Mouse (Mus musculus): Measurements from ENCODE around the gene Hcrt. TPM values are rescaled to one million over a fixed set of nuclear protein-coding genes. Genes with fewer than 3 reads are reported as not detected.

The Hcrt gene
- polyA plus RNA-seq, 1 experiment from 2014 or later = not detected

DNA sequence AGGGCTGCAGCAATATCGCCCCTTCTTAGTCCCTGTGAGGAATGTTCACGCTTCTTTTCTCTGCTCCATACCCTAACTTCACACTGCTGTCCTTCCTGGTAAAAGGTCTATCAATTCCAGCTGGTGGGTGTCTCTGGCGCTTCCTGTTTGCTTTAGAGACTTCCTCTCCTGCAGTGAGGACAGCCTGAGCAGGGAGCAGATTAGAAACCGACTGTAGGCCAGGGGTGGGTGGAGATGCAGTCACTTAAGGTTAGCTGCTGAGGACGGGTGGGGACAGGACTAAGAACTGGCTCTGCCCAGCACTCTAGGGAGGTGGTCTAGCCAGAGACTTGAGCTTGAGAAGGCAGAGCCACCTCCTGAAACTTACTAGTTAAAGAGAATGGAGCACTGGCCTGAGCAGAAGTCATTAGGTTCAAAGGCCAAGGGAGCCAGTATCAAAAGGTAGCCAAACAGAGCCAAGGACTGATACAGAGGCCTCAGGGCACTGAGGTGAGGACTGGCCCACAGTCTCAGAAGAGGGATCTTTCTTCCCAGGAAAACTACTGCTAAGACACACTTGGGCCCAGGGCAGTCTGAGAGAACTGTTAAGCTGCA is 37.7 kb downstream of the Hcrt start:
- Histone ChIP-seq H3K4me1 (ENCODE audit: control insufficient read depth, insufficient read depth, low read length) (peaks cover 7% of the 10 kb centered on the region; the same call in 1 of the 2 replicates), H3K4me2 (ENCODE audit: low read depth, severe bottlenecking) (no peak overlapping the region), H3K9me3 (ENCODE audit: control insufficient read depth, low read length) (no peaks in the 10 kb centered on the region), H3K36me3 (ENCODE audit: control insufficient read depth, insufficient read depth, low read length) (no peaks in the 10 kb centered on the region), H3K27ac (replicated peaks; ENCODE audit: low read depth, low read length) (no peak overlapping the region; the same call in 1 of the 2 replicates), H3K27me3 (ENCODE audit: control insufficient read depth, insufficient read depth, low read length) (no peaks in the 10 kb centered on the region), H3K9ac (ENCODE audit: low read length) (no peak overlapping the region; the same call in 1 of the 2 replicates), H3K4me3 (ENCODE audit: low read depth, low read length) (no peak overlapping the region)
- no peak for ATAC-seq (ENCODE audit: insufficient number of reproducible peaks, low FRiP score, low TSS enrichment, low read depth)
- no peak for DNase-seq (ENCODE audit: low spot score)
- 34% methylated on average over 5 of the region's 5 CpGs for WGBS

DNA sequence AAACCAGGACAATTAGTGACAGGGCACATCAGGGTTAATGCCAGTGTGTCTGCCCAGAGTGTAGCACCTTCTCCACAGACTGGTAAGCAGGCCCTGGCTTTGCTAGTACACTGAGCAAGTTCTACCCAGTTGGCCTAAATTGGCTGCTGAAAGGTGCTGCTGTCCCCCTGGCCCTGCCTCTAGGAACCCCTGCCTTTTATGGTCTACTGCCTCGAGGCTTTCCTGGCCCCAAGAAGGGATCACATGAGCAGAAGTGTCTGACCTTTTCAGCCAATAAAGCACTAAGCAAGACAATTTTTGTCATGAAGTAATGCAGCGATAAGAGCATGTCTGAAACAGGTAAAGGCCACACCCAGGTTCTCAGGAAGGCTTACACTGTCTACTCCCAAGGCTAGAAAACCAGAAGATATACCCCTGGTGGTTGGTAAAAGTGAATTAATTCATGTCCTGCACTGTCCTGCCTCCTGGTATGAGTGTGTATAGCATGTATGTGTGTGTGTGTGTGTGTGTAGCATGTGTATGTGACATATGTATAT is 40.2 kb downstream of the Hcrt start:
- no peak overlapping the region for H3K9ac ChIP-seq (ENCODE audit: low read length)
- no peak overlapping the region for H3K4me2 ChIP-seq (ENCODE audit: low read depth, severe bottlenecking)
- H3K9me3 ChIP-seq (ENCODE audit: control insufficient read depth, low read length) = no peaks in the 10 kb centered on the region
- 56% methylated on average over 2 of the region's 2 CpGs for WGBS
- H3K27me3 ChIP-seq (ENCODE audit: control insufficient read depth, insufficient read depth, low read length) = no peaks in the 10 kb centered on the region
- H3K4me3 ChIP-seq (ENCODE audit: low read depth, low read length) = no peak overlapping the region
- peaks cover 7% of the 10 kb centered on the region; the same call in 1 of the 2 replicates for H3K4me1 ChIP-seq (ENCODE audit: control insufficient read depth, insufficient read depth, low read length)
- H3K27ac ChIP-seq (replicated peaks; ENCODE audit: low read depth, low read length) = no peak overlapping the region
- peaks cover 5% of the 10 kb centered on the region; the same call in 1 of the 2 replicates for H3K36me3 ChIP-seq (ENCODE audit: control insufficient read depth, insufficient read depth, low read length)
- DNase-seq (ENCODE audit: low spot score) (no peak), ATAC-seq (ENCODE audit: insufficient number of reproducible peaks, low FRiP score, low TSS enrichment, low read depth) (no peak)

DNA sequence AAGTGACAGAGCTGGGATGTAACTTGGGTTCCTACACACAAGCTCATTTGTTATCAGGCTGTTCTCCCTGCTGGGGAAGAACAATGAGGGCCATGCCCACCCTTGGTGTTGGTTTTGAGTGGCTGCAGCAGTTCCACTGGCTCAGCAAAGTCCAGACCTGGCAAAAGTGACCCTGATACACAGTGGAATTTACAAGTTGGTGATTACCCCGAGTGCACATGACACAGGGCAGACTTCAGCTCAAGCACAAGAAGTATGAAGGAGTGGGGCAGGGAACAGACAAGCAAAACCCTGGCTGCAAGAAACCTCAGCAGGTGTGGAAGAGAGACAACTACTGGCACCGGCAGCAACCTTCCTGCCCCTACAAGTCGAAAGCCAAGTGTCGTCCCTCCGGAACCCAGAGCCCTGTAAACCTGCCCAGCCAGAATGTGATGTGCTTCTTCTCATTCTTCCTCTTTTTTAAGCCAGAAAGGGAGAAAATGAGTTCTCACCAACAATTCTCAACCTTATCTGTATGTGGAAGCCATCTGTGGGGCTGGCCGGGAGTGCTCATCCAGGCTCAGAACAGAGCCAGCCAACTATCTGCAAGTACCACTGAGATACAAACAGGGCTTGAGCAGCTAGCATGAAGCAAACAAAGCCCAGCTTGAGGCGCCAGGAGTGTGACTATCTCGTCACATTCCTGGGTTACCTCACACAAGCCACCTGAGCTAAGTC is 40.8 kb downstream of the Hcrt start:
- Histone ChIP-seq H3K9me3 (ENCODE audit: control insufficient read depth, low read length) (no peaks in the 10 kb centered on the region), H3K36me3 (ENCODE audit: control insufficient read depth, insufficient read depth, low read length) (peaks cover 6% of the 10 kb centered on the region; the same call in 1 of the 2 replicates), H3K4me3 (ENCODE audit: low read depth, low read length) (no peak overlapping the region), H3K4me1 (ENCODE audit: control insufficient read depth, insufficient read depth, low read length) (peaks cover 7% of the 10 kb centered on the region; the same call in 1 of the 2 replicates), H3K9ac (ENCODE audit: low read length) (no peak overlapping the region), H3K27ac (replicated peaks; ENCODE audit: low read depth, low read length) (no peak overlapping the region), H3K4me2 (ENCODE audit: low read depth, severe bottlenecking) (no peak overlapping the region), H3K27me3 (ENCODE audit: control insufficient read depth, insufficient read depth, low read length) (no peaks in the 10 kb centered on the region)
- no peak for DNase-seq (ENCODE audit: low spot score)
- no peak for ATAC-seq (ENCODE audit: insufficient number of reproducible peaks, low FRiP score, low TSS enrichment, low read depth)
- 84% methylated on average over 8 of the region's 8 CpGs for WGBS

DNA sequence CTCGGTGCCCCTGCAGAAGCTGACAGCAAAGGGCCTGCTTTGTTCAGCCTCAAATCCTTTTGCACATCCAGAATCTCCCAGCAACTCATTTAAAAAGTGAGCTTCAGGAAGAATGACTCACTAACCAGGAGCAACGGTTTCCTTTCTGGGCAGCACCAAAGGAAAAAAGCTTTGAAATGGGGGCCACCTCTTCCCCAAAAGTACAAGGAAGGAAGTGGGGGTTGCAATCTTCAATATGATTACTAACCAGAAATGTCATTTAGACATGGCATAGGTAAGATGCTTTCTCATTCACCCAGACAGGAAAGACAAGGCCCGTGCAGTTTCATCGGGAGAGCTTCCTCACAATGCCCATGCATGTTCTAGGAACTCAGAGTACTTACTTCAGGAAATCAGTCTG is 41.5 kb downstream of the Hcrt start:
- ATAC-seq (ENCODE audit: insufficient number of reproducible peaks, low FRiP score, low TSS enrichment, low read depth) (no peak), DNase-seq (ENCODE audit: low spot score) (no peak)
- Histone ChIP-seq H3K4me2 (ENCODE audit: low read depth, severe bottlenecking) (no peak overlapping the region), H3K27ac (replicated peaks; ENCODE audit: low read depth, low read length) (no peak overlapping the region), H3K36me3 (ENCODE audit: control insufficient read depth, insufficient read depth, low read length) (peaks cover 8% of the 10 kb centered on the region; the same call in 1 of the 2 replicates), H3K9ac (ENCODE audit: low read length) (no peak overlapping the region), H3K4me1 (ENCODE audit: control insufficient read depth, insufficient read depth, low read length) (peaks cover 7% of the 10 kb centered on the region; the same call in 1 of the 2 replicates), H3K4me3 (ENCODE audit: low read depth, low read length) (no peak overlapping the region), H3K9me3 (ENCODE audit: control insufficient read depth, low read length) (no peaks in the 10 kb centered on the region), H3K27me3 (ENCODE audit: control insufficient read depth, insufficient read depth, low read length) (no peaks in the 10 kb centered on the region)
- WGBS = 86% methylated on average over 4 of the region's 4 CpGs

DNA sequence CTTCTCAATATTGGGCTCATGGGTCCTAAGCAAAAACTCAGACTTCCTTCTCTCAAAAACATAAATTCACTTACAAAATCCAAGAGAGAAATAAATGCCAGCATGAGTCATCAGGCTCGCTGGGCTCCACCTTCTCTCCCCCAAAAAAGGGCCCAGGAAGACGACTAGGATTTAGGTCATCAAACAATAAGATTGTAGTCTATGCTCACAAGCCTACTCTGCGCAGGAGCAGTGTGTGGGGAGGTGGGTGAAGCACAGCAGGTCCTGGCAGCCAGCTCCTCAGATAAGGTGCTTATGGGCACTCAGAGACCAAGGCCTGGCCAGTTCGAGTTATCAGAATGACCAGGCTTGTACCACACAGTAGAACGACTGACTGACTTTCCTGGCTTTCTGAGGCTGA is 42.4 kb downstream of the Hcrt start:
- Histone ChIP-seq H3K9me3 (ENCODE audit: control insufficient read depth, low read length) (no peaks in the 10 kb centered on the region), H3K4me2 (ENCODE audit: low read depth, severe bottlenecking) (no peak overlapping the region), H3K4me1 (ENCODE audit: control insufficient read depth, insufficient read depth, low read length) (peaks cover 7% of the 10 kb centered on the region; the same call in 1 of the 2 replicates), H3K4me3 (ENCODE audit: low read depth, low read length) (no peak overlapping the region), H3K27me3 (ENCODE audit: control insufficient read depth, insufficient read depth, low read length) (no peaks in the 10 kb centered on the region), H3K27ac (replicated peaks; ENCODE audit: low read depth, low read length) (no peak overlapping the region), H3K9ac (ENCODE audit: low read length) (no peak overlapping the region), H3K36me3 (ENCODE audit: control insufficient read depth, insufficient read depth, low read length) (peaks cover 14% of the 10 kb centered on the region)
- ATAC-seq (ENCODE audit: insufficient number of reproducible peaks, low FRiP score, low TSS enrichment, low read depth) = no peak
- WGBS = 86% methylated on average over 5 of the region's 5 CpGs
- DNase-seq (ENCODE audit: low spot score) = no peak

DNA sequence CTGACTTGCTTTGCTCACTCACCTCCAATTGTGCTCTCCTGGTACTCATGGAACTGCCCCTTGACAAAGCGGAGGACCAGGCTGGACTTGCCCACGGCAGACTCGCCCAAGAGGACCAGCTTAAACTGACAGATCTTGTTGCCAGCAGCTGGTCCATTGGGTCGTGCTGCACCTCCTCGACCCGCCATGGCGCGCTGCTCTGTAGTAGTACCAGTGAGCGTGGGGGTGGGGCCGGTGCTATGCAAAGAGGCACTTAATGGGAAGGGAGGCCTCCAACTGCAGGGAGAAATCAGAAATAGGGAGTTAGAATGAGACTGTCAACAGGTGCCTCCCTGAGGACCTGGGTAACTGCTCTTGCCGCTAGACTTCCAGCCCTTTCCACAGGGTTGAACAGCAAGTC is 42.8 kb downstream of the Hcrt start:
- ATAC-seq (ENCODE audit: insufficient number of reproducible peaks, low FRiP score, low TSS enrichment, low read depth) = no peak
- Histone ChIP-seq H3K4me2 (ENCODE audit: low read depth, severe bottlenecking) (no peak overlapping the region), H3K27me3 (ENCODE audit: control insufficient read depth, insufficient read depth, low read length) (no peaks in the 10 kb centered on the region), H3K9ac (ENCODE audit: low read length) (no peak overlapping the region), H3K27ac (replicated peaks; ENCODE audit: low read depth, low read length) (no peak overlapping the region), H3K4me3 (ENCODE audit: low read depth, low read length) (no peak overlapping the region), H3K4me1 (ENCODE audit: control insufficient read depth, insufficient read depth, low read length) (peaks cover 3% of the 10 kb centered on the region; the same call in 1 of the 2 replicates), H3K9me3 (ENCODE audit: control insufficient read depth, low read length) (no peaks in the 10 kb centered on the region), H3K36me3 (ENCODE audit: control insufficient read depth, insufficient read depth, low read length) (peaks cover 14% of the 10 kb centered on the region)
- DNase-seq (ENCODE audit: low spot score) = no peak
- WGBS = 85% methylated on average over 11 of the region's 11 CpGs

DNA sequence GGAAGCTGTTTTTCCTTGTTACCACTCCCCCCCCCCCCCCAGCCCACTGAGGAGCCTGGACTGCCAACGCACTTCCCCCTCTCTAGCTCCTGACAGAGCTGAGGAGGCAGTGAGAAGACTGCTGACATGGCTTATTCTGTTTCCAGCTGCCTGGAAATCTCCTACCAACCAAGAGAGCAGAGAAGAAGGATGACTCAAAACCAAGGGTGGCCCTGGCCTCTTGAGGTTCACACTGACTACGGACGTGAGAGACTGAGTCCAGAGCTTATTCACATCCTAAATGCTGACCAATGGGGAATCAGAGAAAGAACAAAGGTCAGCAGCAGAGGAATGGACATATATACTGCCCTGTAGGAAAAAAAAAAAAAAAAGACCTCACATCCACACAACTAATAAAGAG is 43.4 kb downstream of the Hcrt start:
- H3K4me3 ChIP-seq (ENCODE audit: low read depth, low read length) = no peak overlapping the region
- H3K36me3 ChIP-seq (ENCODE audit: control insufficient read depth, insufficient read depth, low read length) = peaks cover 14% of the 10 kb centered on the region
- ATAC-seq (ENCODE audit: insufficient number of reproducible peaks, low FRiP score, low TSS enrichment, low read depth) (no peak), DNase-seq (ENCODE audit: low spot score) (no peak)
- H3K4me2 ChIP-seq (ENCODE audit: low read depth, severe bottlenecking) = no peak overlapping the region
- no peaks in the 10 kb centered on the region for H3K27me3 ChIP-seq (ENCODE audit: control insufficient read depth, insufficient read depth, low read length)
- WGBS = 85% methylated on average over 3 of the region's 3 CpGs
- H3K9me3 ChIP-seq (ENCODE audit: control insufficient read depth, low read length) = no peaks in the 10 kb centered on the region
- no peak overlapping the region for H3K9ac ChIP-seq (ENCODE audit: low read length)
- no peak overlapping the region for H3K27ac ChIP-seq (replicated peaks; ENCODE audit: low read depth, low read length)
- H3K4me1 ChIP-seq (ENCODE audit: control insufficient read depth, insufficient read depth, low read length) = peaks cover 3% of the 10 kb centered on the region

DNA sequence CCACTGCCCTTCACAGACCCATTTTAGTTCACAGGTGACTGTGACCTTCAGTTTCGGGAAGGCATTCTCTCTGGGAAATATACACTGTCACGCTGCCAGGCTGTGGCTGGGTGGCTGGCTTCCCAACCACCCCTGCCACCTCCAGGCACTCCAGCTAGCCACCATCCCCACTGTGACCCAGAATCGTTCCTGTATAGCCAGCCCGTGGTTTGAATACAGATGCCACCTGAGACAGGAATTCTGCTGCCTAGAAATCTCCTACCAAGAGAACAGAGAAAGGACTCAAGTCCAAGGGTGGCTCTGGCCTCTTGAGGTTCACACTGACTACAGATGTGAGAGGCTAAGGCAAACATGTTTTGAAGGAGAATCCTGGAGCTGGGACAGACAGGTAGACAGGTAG is 43.9 kb downstream of the Hcrt start:
- no peak for DNase-seq (ENCODE audit: low spot score)
- WGBS = 87% methylated on average over 4 of the region's 4 CpGs

More for the DNA sequence above, 43.9 kb downstream of the Hcrt start:
- peaks cover 14% of the 10 kb centered on the region for H3K36me3 ChIP-seq (ENCODE audit: control insufficient read depth, insufficient read depth, low read length)
- H3K9me3 ChIP-seq (ENCODE audit: control insufficient read depth, low read length) = no peaks in the 10 kb centered on the region
- ATAC-seq (ENCODE audit: insufficient number of reproducible peaks, low FRiP score, low TSS enrichment, low read depth) = no peak
- no peak overlapping the region for H3K9ac ChIP-seq (ENCODE audit: low read length)
- peaks cover 7% of the 10 kb centered on the region for H3K4me1 ChIP-seq (ENCODE audit: control insufficient read depth, insufficient read depth, low read length)
- H3K4me3 ChIP-seq (ENCODE audit: low read depth, low read length) = no peak overlapping the region
- H3K4me2 ChIP-seq (ENCODE audit: low read depth, severe bottlenecking) = no peak overlapping the region
- no peak overlapping the region for H3K27ac ChIP-seq (replicated peaks; ENCODE audit: low read depth, low read length)
- H3K27me3 ChIP-seq (ENCODE audit: control insufficient read depth, insufficient read depth, low read length) = no peaks in the 10 kb centered on the region
